Mouse (Mus musculus) midbrain, embryonic 14.5 days (tissue): ENCODE data around the gene Ccnf. TPM values are rescaled to one million over a fixed set of nuclear protein-coding genes. Genes with fewer than 3 reads are reported as not detected.

ENCODE experiments used
- ATAC-seq: fragments of 200-750 bp; cut with Nextera tagmentation; 2 replicates; pipeline ENCODE4 v1.8.0; 2017; ENCODE audit warnings: moderate number of reproducible peaks, moderate library complexity; ENCODE audit not compliant: low FRiP score, low TSS enrichment
- DNase-seq: peaks from one replicate; pipeline ENCODE4 v3.0.0-alpha.2; 2015
- H3K27ac ChIP-seq: fragments of 300-500 bp; sonication (generic); replicated peaks from 2 replicates; pipeline ENCODE4 v1.5.1; 2014; ENCODE audit warnings: mild to moderate bottlenecking, low read depth, low read length, moderate library complexity
- H3K27me3 ChIP-seq: fragments of 300-500 bp; sonication (generic); 2 replicates; pipeline ENCODE4 v1.6.1; 2014; ENCODE audit warnings: low read length, control low read depth, mixed read lengths; ENCODE audit not compliant: control insufficient read depth, insufficient read depth
- H3K36me3 ChIP-seq: fragments of 300-500 bp; sonication (generic); 2 replicates; pipeline ENCODE4 v1.6.1; 2014; ENCODE audit warnings: low read length, control low read depth; ENCODE audit not compliant: control insufficient read depth, insufficient read depth
- H3K4me1 ChIP-seq: fragments of 300-500 bp; sonication (generic); 2 replicates; pipeline ENCODE4 v1.6.1; 2014; ENCODE audit warnings: mild to moderate bottlenecking, antibody characterized with exemption, low read length, control low read depth; ENCODE audit not compliant: control insufficient read depth, insufficient read depth
- H3K4me2 ChIP-seq: fragments of 300-500 bp; sonication (generic); 2 replicates; pipeline ENCODE4 v1.6.1; 2014; ENCODE audit warnings: mild to moderate bottlenecking, low read length, moderate library complexity
- H3K4me3 ChIP-seq: fragments of 300-500 bp; sonication (generic); replicated peaks from 2 replicates; pipeline ENCODE4 v1.5.1; 2014; ENCODE audit warnings: low read depth, low read length
- H3K9ac ChIP-seq: fragments of 300-500 bp; sonication (generic); replicated peaks from 2 replicates; pipeline ENCODE4 v1.6.1; 2014; ENCODE audit warnings: mild to moderate bottlenecking, low read length, moderate library complexity
- H3K9me3 ChIP-seq: fragments of 300-500 bp; sonication (generic); 2 replicates; pipeline ENCODE4 v1.6.1; 2016; ENCODE audit warnings: low read length, control low read depth, mixed read lengths; ENCODE audit not compliant: control insufficient read depth
- WGBS: fragments of 180-500 bp; shearing (Covaris S2); extraction: QIAGEN DNeasy Blood & Tissue Kit; methylation state at CpG from one replicate; pipeline ENCODE4 v1.1.7; 2014; 5-methylcytosine and 5-hydroxymethylcytosine counted together
- polyA plus RNA-seq: library from polyadenylated mRNA; unstranded; fragments of >200 nt; fragmentation: Nextera tagmentation; extraction: Ambion mirVana; gene quantifications from 2 replicates; pipeline ENCODE4 v1.2.1, GENCODE M21; 2014

Ccnf gene
- polyA plus RNA-seq, 1 experiment from 2014 or later = 16.6 TPM

- no peak overlapping the region for H3K4me3 ChIP-seq
- ATAC-seq (no peak), DNase-seq (no peak)
- H3K4me1 ChIP-seq = no peaks in the 10 kb centered on the region
- H3K27me3 ChIP-seq = no peaks in the 10 kb centered on the region
- no peak overlapping the region for H3K4me2 ChIP-seq
- 90% methylated on average over 2 of the region's 2 CpGs for WGBS
- H3K36me3 ChIP-seq = no peaks in the 10 kb centered on the region
- H3K27ac ChIP-seq = no peak overlapping the region
- H3K9me3 ChIP-seq = no peaks in the 10 kb centered on the region
- H3K9ac ChIP-seq = no peak overlapping the region
These were observed 13.5 kb upstream of the Ccnf start for GRCm38 (mm10) chr17:24264766-24265165.

- H3K27me3 ChIP-seq = no peaks in the 10 kb centered on the region
- no peak overlapping the region for H3K9ac ChIP-seq
- H3K27ac ChIP-seq = no peak overlapping the region
- DNase-seq (no peak), ATAC-seq (no peak)
- H3K9me3 ChIP-seq = no peaks in the 10 kb centered on the region
- 72% methylated on average over 4 of the region's 4 CpGs for WGBS
- H3K4me3 ChIP-seq = no peak overlapping the region
- no peaks in the 10 kb centered on the region for H3K36me3 ChIP-seq
- H3K4me1 ChIP-seq = no peaks in the 10 kb centered on the region
- no peak overlapping the region for H3K4me2 ChIP-seq
These were observed 9.2 kb upstream of the Ccnf start for GRCm38 (mm10) chr17:24260516-24260915.

- no peak overlapping the region for H3K27ac ChIP-seq
- no peaks in the 10 kb centered on the region for H3K27me3 ChIP-seq
- H3K4me1 ChIP-seq = no peaks in the 10 kb centered on the region
- H3K4me3 ChIP-seq = no peak overlapping the region
- ATAC-seq (no peak), DNase-seq (no peak)
- no peak overlapping the region for H3K4me2 ChIP-seq
- WGBS = 85% methylated on average over 5 of the region's 5 CpGs
- H3K36me3 ChIP-seq = no peaks in the 10 kb centered on the region
- no peak overlapping the region for H3K9ac ChIP-seq
- H3K9me3 ChIP-seq = no peaks in the 10 kb centered on the region
These were observed 8.4 kb upstream of the Ccnf start for GRCm38 (mm10) chr17:24259702-24260101.

GRCm38 (mm10) chr17:24258981-24259380 lies 7.7 kb upstream of the Ccnf start:
- DNase-seq (no peak), ATAC-seq (no peak)
- no peaks in the 10 kb centered on the region for H3K4me1 ChIP-seq
- 76% methylated on average over 4 of the region's 4 CpGs for WGBS
- no peak overlapping the region for H3K9ac ChIP-seq
- no peaks in the 10 kb centered on the region for H3K9me3 ChIP-seq
- no peak overlapping the region for H3K4me3 ChIP-seq
- H3K27ac ChIP-seq = no peak overlapping the region
- H3K36me3 ChIP-seq = no peaks in the 10 kb centered on the region
- H3K27me3 ChIP-seq = no peaks in the 10 kb centered on the region
- no peak overlapping the region for H3K4me2 ChIP-seq

- peaks cover 9% of the 10 kb centered on the region; the same call in 1 of the 2 replicates for H3K36me3 ChIP-seq
- no peak overlapping the region for H3K27ac ChIP-seq
- WGBS = 98% methylated on average over 2 of the region's 2 CpGs
- DNase-seq (no peak), ATAC-seq (no peak)
- no peak overlapping the region for H3K4me3 ChIP-seq
- peaks cover 14% of the 10 kb centered on the region for H3K4me1 ChIP-seq
- H3K9me3 ChIP-seq = no peaks in the 10 kb centered on the region
- peak overlapping the region; percentile 59; the same call in 1 of the 2 replicates for H3K9ac ChIP-seq
- peak overlapping the region; percentile 81 for H3K4me2 ChIP-seq
- no peaks in the 10 kb centered on the region for H3K27me3 ChIP-seq
These were observed 1.0 kb upstream of the Ccnf start for GRCm38 (mm10) chr17:24252329-24252728.

- Histone ChIP-seq H3K9ac (peak overlapping the region; percentile 65), H3K4me1 (peaks cover 14% of the 10 kb centered on the region), H3K36me3 (peaks cover 9% of the 10 kb centered on the region; the same call in 1 of the 2 replicates), H3K27me3 (no peaks in the 10 kb centered on the region), H3K27ac (peak overlapping the region; percentile 72), H3K4me2 (peak overlapping the region; percentile 81), H3K4me3 (peak overlapping the region; percentile 73), H3K9me3 (no peaks in the 10 kb centered on the region)
- DNase-seq (no peak), ATAC-seq (no peak; the same call in 1 of the 2 replicates)
- WGBS = under 1% methylated on average over 32 of the region's 32 CpGs
These were observed 330 bp downstream of the Ccnf start for GRCm38 (mm10) chr17:24250988-24251319.

GRCm38 (mm10) chr17:24248641-24249040 lies 2.6 kb downstream of the Ccnf start:
- Histone ChIP-seq H3K4me1 (peaks cover 14% of the 10 kb centered on the region), H3K9me3 (no peaks in the 10 kb centered on the region), H3K36me3 (peaks cover 26% of the 10 kb centered on the region), H3K27ac (no peak overlapping the region), H3K9ac (no peak overlapping the region), H3K4me2 (no peak overlapping the region), H3K4me3 (no peak overlapping the region), H3K27me3 (no peaks in the 10 kb centered on the region)
- ATAC-seq (no peak), DNase-seq (peak; percentile 8)
- 99% methylated on average over 2 of the region's 2 CpGs for WGBS

GRCm38 (mm10) chr17:24244061-24244460 lies 7.2 kb downstream of the Ccnf start:
- peaks cover 60% of the 10 kb centered on the region for H3K36me3 ChIP-seq
- no peak overlapping the region for H3K4me3 ChIP-seq
- H3K9ac ChIP-seq = no peak overlapping the region
- no peak overlapping the region for H3K4me2 ChIP-seq
- H3K27ac ChIP-seq = no peak overlapping the region
- ATAC-seq (no peak), DNase-seq (no peak)
- H3K9me3 ChIP-seq = no peaks in the 10 kb centered on the region
- no peaks in the 10 kb centered on the region for H3K27me3 ChIP-seq
- WGBS = 99% methylated on average over 8 of the region's 8 CpGs
- no peaks in the 10 kb centered on the region for H3K4me1 ChIP-seq

- WGBS = 91% methylated on average over 4 of the region's 4 CpGs
- Histone ChIP-seq H3K9ac (no peak overlapping the region), H3K27me3 (no peaks in the 10 kb centered on the region), H3K4me1 (no peaks in the 10 kb centered on the region), H3K4me3 (no peak overlapping the region), H3K36me3 (peaks cover 64% of the 10 kb centered on the region), H3K4me2 (no peak overlapping the region), H3K27ac (no peak overlapping the region), H3K9me3 (no peaks in the 10 kb centered on the region)
- DNase-seq (peak; percentile 46), ATAC-seq (no peak)
These were observed 7.8 kb downstream of the Ccnf start for GRCm38 (mm10) chr17:24243311-24243969.
